Mouse (Mus musculus) liver, embryonic 16.5 days (tissue): ENCODE measurements around the gene Mei4. TPM values are rescaled to one million over a fixed set of nuclear protein-coding genes. Genes with fewer than 3 reads are reported as not detected.

Experiments used
- ATAC-seq: fragments of 200-750 bp; cut with Nextera tagmentation; 2 replicates; pipeline ENCODE4 v1.8.0; 2017; ENCODE audit warnings: low read depth, mild to moderate bottlenecking, moderate number of reproducible peaks, moderate library complexity
- H3K27ac ChIP-seq: fragments of 300-500 bp; sonication (generic); 2 replicates; pipeline ENCODE4 v1.5.1; 2014; ENCODE audit warnings: mild to moderate bottlenecking, low read length
- H3K27me3 ChIP-seq: fragments of 300-500 bp; sonication (generic); 2 replicates; pipeline ENCODE4 v1.6.1; 2014; ENCODE audit warnings: low read depth, low read length, mixed read lengths; ENCODE audit not compliant: control insufficient read depth, insufficient read depth
- H3K36me3 ChIP-seq: fragments of 300-500 bp; sonication (generic); 2 replicates; pipeline ENCODE4 v1.6.1; 2014; ENCODE audit warnings: mild to moderate bottlenecking; ENCODE audit not compliant: control insufficient read depth, insufficient read depth
- H3K4me1 ChIP-seq: fragments of 300-500 bp; sonication (generic); 2 replicates; pipeline ENCODE4 v1.6.1; 2014; ENCODE audit warnings: low read depth, low read length, mixed read lengths; ENCODE audit not compliant: control insufficient read depth
- H3K4me2 ChIP-seq: fragments of 300-500 bp; sonication (generic); 2 replicates; pipeline ENCODE4 v1.6.1; 2014; ENCODE audit warnings: low read depth, low read length, mixed read lengths
- H3K4me3 ChIP-seq: fragments of 300-500 bp; sonication (generic); 2 replicates; pipeline ENCODE4 v1.5.1; 2014; ENCODE audit warnings: low read depth, mild to moderate bottlenecking, low read length
- H3K9ac ChIP-seq: fragments of 300-500 bp; sonication (generic); 2 replicates; pipeline ENCODE4 v1.6.1; 2014; ENCODE audit warnings: low read depth, low read length
- H3K9me3 ChIP-seq: fragments of 300-500 bp; sonication (generic); replicated peaks from 2 replicates; pipeline ENCODE4 v1.6.1; 2016; ENCODE audit warnings: low read length; ENCODE audit not compliant: control insufficient read depth
- WGBS: fragments of 180-500 bp; shearing (Covaris S2); extraction: QIAGEN DNeasy Blood & Tissue Kit; methylation state at CpG from one replicate; pipeline ENCODE4 v1.1.7; 2014; ENCODE audit not compliant: insufficient replicate concordance; 5-methylcytosine and 5-hydroxymethylcytosine counted together
- polyA plus RNA-seq: library from polyadenylated mRNA; unstranded; fragments of >200 nt; fragmentation: Nextera tagmentation; extraction: Ambion mirVana; gene quantifications from 2 replicates; pipeline ENCODE4 v1.2.1, GENCODE M21; 2015

The Mei4 gene
- polyA plus RNA-seq, 1 experiment from 2014 or later = 0.18 TPM

DNA sequence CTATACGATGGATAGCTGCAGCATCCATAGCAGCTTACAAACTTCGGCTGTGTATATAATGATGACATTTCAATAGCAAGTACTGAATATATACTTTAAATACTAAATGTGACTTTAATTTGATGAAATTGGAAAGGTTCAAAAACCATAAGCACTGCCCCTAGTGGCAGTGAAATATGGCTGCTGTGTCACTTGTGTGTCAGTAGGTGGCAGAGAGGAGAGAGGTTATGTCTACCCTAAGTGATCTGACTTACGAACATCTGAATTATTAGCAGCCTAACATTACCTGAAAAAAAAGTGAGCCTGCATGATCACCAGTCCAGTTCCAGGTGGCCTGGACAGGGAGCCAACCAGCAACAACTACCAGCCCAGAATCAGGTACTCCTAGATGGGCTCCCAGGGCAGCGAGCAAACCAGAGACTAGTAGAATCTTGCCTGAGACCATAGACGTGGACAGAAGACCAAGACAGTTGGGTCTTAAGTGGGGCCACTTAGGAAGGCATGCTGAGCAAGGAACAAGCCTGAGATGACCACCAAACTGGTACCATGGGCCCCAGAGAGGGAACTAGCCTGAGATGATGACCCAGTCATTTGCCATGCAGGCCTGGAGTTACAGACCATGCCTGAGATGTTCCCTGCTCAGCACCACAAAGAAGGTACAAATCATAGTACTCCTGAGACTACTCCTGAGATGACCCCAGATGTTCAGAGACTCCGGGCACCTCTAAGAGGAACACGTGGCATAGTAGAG lies 384.4 kb downstream of the Mei4 start:
- H3K36me3 ChIP-seq = no peaks in the 10 kb centered on the region
- no peak overlapping the region for H3K9ac ChIP-seq
- no peak overlapping the region for H3K4me2 ChIP-seq
- WGBS = 59% methylated on average over 7 of the region's 7 CpGs
- H3K27ac ChIP-seq = no peak overlapping the region
- no peak overlapping the region for H3K4me3 ChIP-seq
- H3K9me3 ChIP-seq = no peaks in the 10 kb centered on the region
- no peaks in the 10 kb centered on the region for H3K4me1 ChIP-seq
- ATAC-seq = no peak
- H3K27me3 ChIP-seq = no peaks in the 10 kb centered on the region

Other genes starting within 250 kb of the Mei4 start
- gene Htr1b, start 229.8 kb upstream of the Mei4 start, polyA plus RNA-seq = 0.02 and 0.06 TPM in 2 replicates